Mouse (Mus musculus) bone marrow, adult 2 months (tissue): Measurements from ENCODE around the gene Nfkb1.

Experiments used
- CTCF ChIP-seq: fragments of 200-500 bp; IDR thresholded peaks from 2 replicates; pipeline ENCODE4 v1.5.1; 2011; ENCODE audit warnings: low read length, control low read depth; ENCODE audit not compliant: control insufficient read depth, insufficient read depth
- POLR2A ChIP-seq: fragments of 200-500 bp; IDR thresholded peaks from 2 replicates; pipeline ENCODE4 v1.6.1; 2011; ENCODE audit warnings: low read depth, mild to moderate bottlenecking, control low read depth, low read length, borderline replicate concordance; ENCODE audit not compliant: control insufficient read depth

GRCm38 (mm10) chr3:135729575-135729974, 38.2 kb upstream of the Nfkb1 start:
- TF ChIP-seq CTCF (no peak), POLR2A (no peak)
